In genomic region chr12:112952926-112953565, GRCm38 (mm10) we compare ENCODE assay signal across 13 mouse cellular contexts. TPM values are rescaled to one million over a fixed set of nuclear protein-coding genes. Genes with fewer than 3 reads are reported as not detected.
DNase-seq lines count a peak whose midpoint lies in the region; ATAC-seq and TF ChIP-seq lines count a peak whose summit lies in the region.
"Had no signal": no experiment of that assay in that cellular context is flagged by ENCODE, and none has a peak within 500 bp of the region (broad histone marks: within the 10 kb centered on the region; RNA-seq: fewer than 3 reads in every experiment).

No protein-coding gene starts in this region.

- intact Hi-C loops in heart, postnatal 10 days (cut with DNase I) = loop anchor here (10.0 kb wide), 1 partner anchor 78 kb away; no protein-coding TSS in a partner anchor

- no peak overlapping the region for H3K4me3 ChIP-seq in forebrain, embryonic 12.5 days (replicated peaks)
- no peak overlapping the region for H3K4me3 ChIP-seq in forebrain, embryonic 13.5 days
- H3K4me3 ChIP-seq in heart, postnatal 0 days (ENCODE audit: low read depth, low read length) = no peak overlapping the region
- H3K4me3 ChIP-seq in lung, embryonic 16.5 days (ENCODE audit: low read length) = no peak overlapping the region
- H3K4me3 ChIP-seq in embryonic facial prominence, embryonic 10.5 days = no peak overlapping the region
- H3K4me3 ChIP-seq: neural tube, embryonic 15.5 days had no signal

- peaks cover 10% of the 10 kb centered on the region for H3K27me3 ChIP-seq in forebrain, embryonic 12.5 days
- peaks cover 4% of the 10 kb centered on the region; the same call in 1 of the 2 replicates for H3K27me3 ChIP-seq in forebrain, embryonic 13.5 days
- no peaks in the 10 kb centered on the region; the same call in 1 of the 2 replicates for H3K27me3 ChIP-seq in heart, postnatal 0 days (ENCODE audit: control insufficient read depth, insufficient read depth, low read length)
- H3K27me3 ChIP-seq in lung, embryonic 16.5 days (ENCODE audit: control insufficient read depth, insufficient read depth, low read depth, low read length) = no peaks in the 10 kb centered on the region
- peaks cover 7% of the 10 kb centered on the region; the same call in 1 of the 2 replicates for H3K27me3 ChIP-seq in embryonic facial prominence, embryonic 10.5 days (replicated peaks; ENCODE audit: low read depth, poor library complexity, severe bottlenecking)
- H3K27me3 ChIP-seq: neural tube, embryonic 15.5 days had no signal

- H3K9ac ChIP-seq in forebrain, embryonic 12.5 days = no peak overlapping the region
- H3K9ac ChIP-seq in forebrain, embryonic 13.5 days = no peak overlapping the region
- H3K9ac ChIP-seq in heart, postnatal 0 days (replicated peaks; ENCODE audit: low read depth, low read length) = no peak overlapping the region
- no peak overlapping the region for H3K9ac ChIP-seq in lung, embryonic 16.5 days (ENCODE audit: low read length)
- H3K9ac ChIP-seq: neural tube, embryonic 15.5 days had no signal

- peaks cover 25% of the 10 kb centered on the region for H3K4me1 ChIP-seq in forebrain, embryonic 12.5 days
- H3K4me1 ChIP-seq in forebrain, embryonic 13.5 days = peaks cover 20% of the 10 kb centered on the region
- peaks cover 32% of the 10 kb centered on the region for H3K4me1 ChIP-seq in heart, postnatal 0 days (ENCODE audit: control insufficient read depth, insufficient read depth)
- peaks cover 21% of the 10 kb centered on the region for H3K4me1 ChIP-seq in lung, embryonic 16.5 days (replicated peaks; ENCODE audit: control insufficient read depth, insufficient read depth, low read length)
- peaks cover 43% of the 10 kb centered on the region for H3K4me1 ChIP-seq in embryonic facial prominence, embryonic 10.5 days

- no peak for DNase-seq in heart, postnatal 0 days (ENCODE audit: low spot score)
- DNase-seq in heart, postnatal 10 days = no peak
- no peak for DNase-seq in lung, adult 18-20 months
- no peak for DNase-seq in embryonic facial prominence, embryonic 10.5 days (ENCODE audit: low spot score)
- DNase-seq in c-Kit-positive CD71-positive TER-119-positive erythroid progenitor cells, embryonic 14.5 days (ENCODE audit: low spot score) = no peak
- DNase-seq: B cell, adult 2 months; retina, postnatal 1 day had no signal

- no peaks in the 10 kb centered on the region; the same call in none of the 2 replicates for H3K36me3 ChIP-seq in forebrain, embryonic 12.5 days (replicated peaks)
- H3K36me3 ChIP-seq in forebrain, embryonic 13.5 days (ENCODE audit: poor library complexity, severe bottlenecking) = peaks cover 13% of the 10 kb centered on the region
- H3K36me3 ChIP-seq in heart, postnatal 0 days (replicated peaks; ENCODE audit: control insufficient read depth, insufficient read depth, low read length) = no peaks in the 10 kb centered on the region
- no peaks in the 10 kb centered on the region for H3K36me3 ChIP-seq in lung, embryonic 16.5 days (ENCODE audit: control insufficient read depth, insufficient read depth, low read length)
- H3K36me3 ChIP-seq in embryonic facial prominence, embryonic 10.5 days (replicated peaks) = peaks cover 14% of the 10 kb centered on the region

- no peak for TF ChIP-seq CTCF in heart, postnatal 0 days (IDR thresholded peaks at IDR 0.05; ENCODE audit: low read depth)

- H3K9me3 ChIP-seq in forebrain, embryonic 12.5 days = no peaks in the 10 kb centered on the region
- H3K9me3 ChIP-seq in forebrain, embryonic 13.5 days (replicated peaks) = no peaks in the 10 kb centered on the region
- no peaks in the 10 kb centered on the region for H3K9me3 ChIP-seq in heart, postnatal 0 days (replicated peaks; ENCODE audit: control insufficient read depth, low read length)
- no peaks in the 10 kb centered on the region for H3K9me3 ChIP-seq in lung, embryonic 16.5 days (ENCODE audit: control insufficient read depth, low read length)
- no peaks in the 10 kb centered on the region for H3K9me3 ChIP-seq in embryonic facial prominence, embryonic 10.5 days
- H3K9me3 ChIP-seq: neural tube, embryonic 15.5 days had no signal

- 0 out of 2 replicates have a peak overlapping the region, but pooled peaks have one; percentile 25 for H3K27ac ChIP-seq in forebrain, embryonic 12.5 days
- no peak overlapping the region for H3K27ac ChIP-seq in forebrain, embryonic 13.5 days
- H3K27ac ChIP-seq in heart, postnatal 0 days (ENCODE audit: low read depth) = peak overlapping the region; percentile 64; the same call in 1 of the 2 replicates
- H3K27ac ChIP-seq in lung, embryonic 16.5 days (ENCODE audit: low read length) = peak overlapping the region; percentile 11
- 0 out of 2 replicates have a peak overlapping the region, but pooled peaks have one; percentile 14 for H3K27ac ChIP-seq in embryonic facial prominence, embryonic 10.5 days (replicated peaks)
- H3K27ac ChIP-seq: macrophage had no signal

- TF ChIP-seq EP300 in heart, postnatal 0 days (IDR thresholded peaks at IDR 0.05; ENCODE audit: low read depth) = no peak

- no peak for ATAC-seq in forebrain, embryonic 12.5 days (ENCODE audit: low FRiP score)
- no peak for ATAC-seq in forebrain, embryonic 13.5 days
- ATAC-seq in heart, postnatal 0 days (ENCODE audit: insufficient read depth, low read depth) = no peak
- ATAC-seq in lung, embryonic 16.5 days (ENCODE audit: low read depth) = no peak

- 77% methylated on average over 3 of the region's 3 CpGs for WGBS in forebrain, embryonic 12.5 days
- 84% methylated on average over 3 of the region's 3 CpGs for WGBS in forebrain, embryonic 13.5 days
- 61% methylated on average over 3 of the region's 3 CpGs for WGBS in heart, postnatal 0 days
- 62% methylated on average over 3 of the region's 3 CpGs for WGBS in lung, embryonic 16.5 days
- 77% methylated on average over 3 of the region's 3 CpGs for WGBS in embryonic facial prominence, embryonic 10.5 days

- H3K4me2 ChIP-seq in forebrain, embryonic 12.5 days = no peak overlapping the region
- H3K4me2 ChIP-seq in forebrain, embryonic 13.5 days = no peak overlapping the region
- H3K4me2 ChIP-seq in heart, postnatal 0 days (ENCODE audit: low read depth, low read length) = no peak overlapping the region
- no peak overlapping the region for H3K4me2 ChIP-seq in lung, embryonic 16.5 days (ENCODE audit: low read depth, low read length)
- H3K4me2 ChIP-seq: liver, embryonic 11.5 days; neural tube, embryonic 15.5 days had no signal

RNA-seq across cellular contexts. Expression of gene Nudt14, which starts 11.1 kb away (rescaled TPM):
- polyA plus RNA-seq in forebrain, embryonic 12.5 days (2016; fragmentation: Nextera tagmentation; extraction: Ambion mirVana) = 51.5 and 54.4 TPM in 2 replicates
- 57.1 and 61.2 TPM in 2 replicates for polyA plus RNA-seq in forebrain, embryonic 13.5 days (2015; fragmentation: Nextera tagmentation; extraction: Ambion mirVana)
- total RNA-seq in heart, postnatal 0 days (2014; rRNA removed; ENCODE audit: low replicate concordance) = 13.5 and 33.9 TPM in 2 replicates
- 28.2 and 33.2 TPM in 2 replicates for polyA plus RNA-seq in heart, postnatal 0 days (2015; fragmentation: Nextera tagmentation; extraction: Ambion mirVana)
- total RNA-seq in heart, postnatal 10 days (2021) = 10 to 100 TPM; 11.7 to 11.8 TPM
- 109 and 121 TPM in 2 replicates for polyA plus RNA-seq in lung, embryonic 16.5 days (2015; fragmentation: Nextera tagmentation; extraction: Ambion mirVana)
- polyA plus RNA-seq in embryonic facial prominence, embryonic 10.5 days (2016; fragmentation: Nextera tagmentation; extraction: Ambion mirVana) = 78.1 and 83.8 TPM in 2 replicates

RNA-seq across cellular contexts. Expression of gene Btbd6, which starts 23.2 kb away (rescaled TPM):
- 28.2 and 29.2 TPM in 2 replicates for polyA plus RNA-seq in forebrain, embryonic 12.5 days (2016; fragmentation: Nextera tagmentation; extraction: Ambion mirVana)
- polyA plus RNA-seq in forebrain, embryonic 13.5 days (2015; fragmentation: Nextera tagmentation; extraction: Ambion mirVana) = 30.3 and 32.7 TPM in 2 replicates
- 62.7 and 70.2 TPM in 2 replicates for total RNA-seq in heart, postnatal 0 days (2014; rRNA removed; ENCODE audit: low replicate concordance)
- polyA plus RNA-seq in heart, postnatal 0 days (2015; fragmentation: Nextera tagmentation; extraction: Ambion mirVana) = 20.4 and 21.6 TPM in 2 replicates
- total RNA-seq in heart, postnatal 10 days (2021) = 10 to 100 TPM; 22.9 to 24.5 TPM
- 23.8 and 26.2 TPM in 2 replicates for polyA plus RNA-seq in lung, embryonic 16.5 days (2015; fragmentation: Nextera tagmentation; extraction: Ambion mirVana)
- polyA plus RNA-seq in embryonic facial prominence, embryonic 10.5 days (2016; fragmentation: Nextera tagmentation; extraction: Ambion mirVana) = 22.3 and 23.0 TPM in 2 replicates

RNA-seq across cellular contexts. Expression of gene Jag2, which starts 23.5 kb away (rescaled TPM):
- 5.6 and 6.2 TPM in 2 replicates for polyA plus RNA-seq in forebrain, embryonic 12.5 days (2016; fragmentation: Nextera tagmentation; extraction: Ambion mirVana)
- 4.1 TPM in 2 replicates for polyA plus RNA-seq in forebrain, embryonic 13.5 days (2015; fragmentation: Nextera tagmentation; extraction: Ambion mirVana)
- 22.7 and 58.5 TPM in 2 replicates for total RNA-seq in heart, postnatal 0 days (2014; rRNA removed; ENCODE audit: low replicate concordance)
- 1.8 and 3.3 TPM in 2 replicates for polyA plus RNA-seq in heart, postnatal 0 days (2015; fragmentation: Nextera tagmentation; extraction: Ambion mirVana)
- total RNA-seq in heart, postnatal 10 days (2021) = 10 to 100 TPM; 36.1 to 38.5 TPM
- 5.6 and 6.5 TPM in 2 replicates for polyA plus RNA-seq in lung, embryonic 16.5 days (2015; fragmentation: Nextera tagmentation; extraction: Ambion mirVana)
- polyA plus RNA-seq in embryonic facial prominence, embryonic 10.5 days (2016; fragmentation: Nextera tagmentation; extraction: Ambion mirVana) = 4.8 and 5.3 TPM in 2 replicates

RNA-seq across cellular contexts. Expression of gene Brf1, which starts 47.5 kb away (rescaled TPM):
- polyA plus RNA-seq in forebrain, embryonic 12.5 days (2016; fragmentation: Nextera tagmentation; extraction: Ambion mirVana) = 70.2 and 74.2 TPM in 2 replicates
- polyA plus RNA-seq in forebrain, embryonic 13.5 days (2015; fragmentation: Nextera tagmentation; extraction: Ambion mirVana) = 62.5 and 68.8 TPM in 2 replicates
- 26.0 and 51.9 TPM in 2 replicates for total RNA-seq in heart, postnatal 0 days (2014; rRNA removed; ENCODE audit: low replicate concordance)
- polyA plus RNA-seq in heart, postnatal 0 days (2015; fragmentation: Nextera tagmentation; extraction: Ambion mirVana) = 24.5 TPM in 2 replicates
- total RNA-seq in heart, postnatal 10 days (2021) = 10 to 100 TPM; 29.3 to 35.8 TPM
- polyA plus RNA-seq in lung, embryonic 16.5 days (2015; fragmentation: Nextera tagmentation; extraction: Ambion mirVana) = 55.5 TPM in 2 replicates
- 59.8 and 60.9 TPM in 2 replicates for polyA plus RNA-seq in embryonic facial prominence, embryonic 10.5 days (2016; fragmentation: Nextera tagmentation; extraction: Ambion mirVana)
